Mouse (Mus musculus): ENCODE data around the gene Rprml. TPM values are rescaled to one million over a fixed set of nuclear protein-coding genes. Genes with fewer than 3 reads are reported as not detected.

The Rprml gene
- polyA plus RNA-seq, 1 experiment from 2014 or later = not detected

DNA sequence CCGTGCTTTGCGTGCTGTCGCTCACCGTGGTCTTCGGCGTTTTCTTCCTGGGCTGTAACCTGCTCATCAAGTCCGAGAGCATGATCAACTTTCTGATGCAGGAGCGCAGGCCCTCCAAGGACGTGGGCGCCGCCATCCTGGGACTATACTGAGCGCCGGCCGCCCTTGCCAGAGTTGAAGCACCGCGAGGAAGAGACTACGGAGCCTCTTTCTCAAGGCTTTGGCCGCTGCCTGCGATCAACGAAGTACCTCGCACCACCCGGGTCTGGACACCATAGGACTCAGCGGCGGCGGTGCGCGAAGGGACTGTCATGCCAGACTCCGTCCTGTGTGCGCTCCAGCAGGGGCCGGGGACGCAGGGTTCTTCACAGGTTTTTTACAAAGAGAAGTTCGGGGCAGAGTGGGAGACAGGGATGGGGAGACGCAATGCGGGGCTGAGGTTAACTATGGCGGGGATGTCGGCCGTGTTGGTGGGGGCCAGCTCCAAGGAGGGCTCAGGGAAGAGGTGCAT is 668 bp downstream of the Rprml start:
- no peaks in the 10 kb centered on the region for H3K9me3 ChIP-seq (ENCODE audit: control insufficient read depth, low read length)
- H3K36me3 ChIP-seq (ENCODE audit: control insufficient read depth, insufficient read depth, low read length) = no peaks in the 10 kb centered on the region
- peaks cover 82% of the 10 kb centered on the region for H3K27me3 ChIP-seq (ENCODE audit: control insufficient read depth, insufficient read depth, low read length)
- no peak overlapping the region for H3K9ac ChIP-seq (ENCODE audit: low read length)
- whole genome bisulfite sequencing = 2% methylated on average over 37 of the region's 37 CpGs
- ATAC-seq (ENCODE audit: insufficient number of reproducible peaks, insufficient read depth, low FRiP score, low read depth) = no peak
- H3K4me2 ChIP-seq (ENCODE audit: low read length) = peak overlapping the region; percentile 55
- no peak overlapping the region for H3K27ac ChIP-seq (replicated peaks in 1 of 2; ENCODE audit: control insufficient read depth in 1 of 2, insufficient read depth in 1 of 2, low read depth in 2 of 2, low read length in 2 of 2)
- H3K4me1 ChIP-seq (ENCODE audit: control insufficient read depth in 2 of 2, insufficient read depth in 2 of 2, low read length in 2 of 2) = peaks cover 5 to 9% of the 10 kb centered on the region in 2 experiments; a peak in 3 of 4 replicates
- peak overlapping the region; percentile 22 to 26 for H3K4me3 ChIP-seq (ENCODE audit: control insufficient read depth in 1 of 2, insufficient read depth in 1 of 2, low read depth in 1 of 2, low read length in 2 of 2)

- no peak overlapping the region for H3K4me3 ChIP-seq (ENCODE audit: control insufficient read depth in 1 of 2, insufficient read depth in 1 of 2, low read depth in 1 of 2, low read length in 2 of 2)
- no peak for ATAC-seq (ENCODE audit: insufficient number of reproducible peaks, insufficient read depth, low FRiP score, low read depth)
- H3K9me3 ChIP-seq (ENCODE audit: control insufficient read depth, low read length) = no peaks in the 10 kb centered on the region
- peaks cover 5 to 9% of the 10 kb centered on the region in 2 experiments; a peak in 3 of 4 replicates for H3K4me1 ChIP-seq (ENCODE audit: control insufficient read depth in 2 of 2, insufficient read depth in 2 of 2, low read length in 2 of 2)
- H3K36me3 ChIP-seq (ENCODE audit: control insufficient read depth, insufficient read depth, low read length) = no peaks in the 10 kb centered on the region
- no peak overlapping the region for H3K9ac ChIP-seq (ENCODE audit: low read length)
- no peak overlapping the region for H3K4me2 ChIP-seq (ENCODE audit: low read length)
- H3K27ac ChIP-seq (replicated peaks in 1 of 2; ENCODE audit: control insufficient read depth in 1 of 2, insufficient read depth in 1 of 2, low read depth in 2 of 2, low read length in 2 of 2) = no peak overlapping the region
- WGBS = 72% methylated on average over 6 of the region's 6 CpGs
- H3K27me3 ChIP-seq (ENCODE audit: control insufficient read depth, insufficient read depth, low read length) = peaks cover 95% of the 10 kb centered on the region
Observed at GRCm38 (mm10) chr11:103651426-103651825, 2.1 kb downstream of the Rprml start.

GRCm38 (mm10) chr11:103653359-103653965 is 4.1 kb downstream of the Rprml start:
- no peak overlapping the region for H3K9ac ChIP-seq (ENCODE audit: low read length)
- WGBS = 59% methylated on average over 10 of the region's 10 CpGs
- H3K9me3 ChIP-seq (ENCODE audit: control insufficient read depth, low read length) = no peaks in the 10 kb centered on the region
- peaks cover 5 to 9% of the 10 kb centered on the region in 2 experiments; a peak in 3 of 4 replicates for H3K4me1 ChIP-seq (ENCODE audit: control insufficient read depth in 2 of 2, insufficient read depth in 2 of 2, low read length in 2 of 2)
- no peak overlapping the region for H3K4me3 ChIP-seq (ENCODE audit: control insufficient read depth in 1 of 2, insufficient read depth in 1 of 2, low read depth in 1 of 2, low read length in 2 of 2)
- H3K27ac ChIP-seq (replicated peaks in 1 of 2; ENCODE audit: control insufficient read depth in 1 of 2, insufficient read depth in 1 of 2, low read depth in 2 of 2, low read length in 2 of 2) = no peak overlapping the region
- peaks cover 79% of the 10 kb centered on the region for H3K27me3 ChIP-seq (ENCODE audit: control insufficient read depth, insufficient read depth, low read length)
- H3K4me2 ChIP-seq (ENCODE audit: low read length) = no peak overlapping the region
- no peak for ATAC-seq (ENCODE audit: insufficient number of reproducible peaks, insufficient read depth, low FRiP score, low read depth)
- no peaks in the 10 kb centered on the region for H3K36me3 ChIP-seq (ENCODE audit: control insufficient read depth, insufficient read depth, low read length)

- H3K4me1 ChIP-seq (ENCODE audit: control insufficient read depth in 2 of 2, insufficient read depth in 2 of 2, low read length in 2 of 2) = no peaks in the 10 kb centered on the region
- peaks cover 48% of the 10 kb centered on the region for H3K27me3 ChIP-seq (ENCODE audit: control insufficient read depth, insufficient read depth, low read length)
- H3K4me2 ChIP-seq (ENCODE audit: low read length) = no peak overlapping the region
- ATAC-seq (ENCODE audit: insufficient number of reproducible peaks, insufficient read depth, low FRiP score, low read depth) = no peak
- no peak overlapping the region for H3K27ac ChIP-seq (replicated peaks in 1 of 2; ENCODE audit: control insufficient read depth in 1 of 2, insufficient read depth in 1 of 2, low read depth in 2 of 2, low read length in 2 of 2)
- no peak overlapping the region for H3K9ac ChIP-seq (ENCODE audit: low read length)
- no peaks in the 10 kb centered on the region for H3K9me3 ChIP-seq (ENCODE audit: control insufficient read depth, low read length)
- H3K36me3 ChIP-seq (ENCODE audit: control insufficient read depth, insufficient read depth, low read length) = no peaks in the 10 kb centered on the region
- WGBS = 9% methylated on average over 3 of the region's 3 CpGs
- no peak overlapping the region for H3K4me3 ChIP-seq (ENCODE audit: control insufficient read depth in 1 of 2, insufficient read depth in 1 of 2, low read depth in 1 of 2, low read length in 2 of 2)
Observed at GRCm38 (mm10) chr11:103656520-103656919, 7.2 kb downstream of the Rprml start.

GRCm38 (mm10) chr11:103658189-103658588 is 8.8 kb downstream of the Rprml start:
- Histone ChIP-seq H3K36me3 (ENCODE audit: control insufficient read depth, insufficient read depth, low read length) (no peaks in the 10 kb centered on the region), H3K27ac (replicated peaks in 1 of 2; ENCODE audit: control insufficient read depth in 1 of 2, insufficient read depth in 1 of 2, low read depth in 2 of 2, low read length in 2 of 2) (no peak overlapping the region), H3K9ac (ENCODE audit: low read length) (no peak overlapping the region), H3K4me1 (ENCODE audit: control insufficient read depth in 2 of 2, insufficient read depth in 2 of 2, low read length in 2 of 2) (no peaks in the 10 kb centered on the region), H3K9me3 (ENCODE audit: control insufficient read depth, low read length) (no peaks in the 10 kb centered on the region), H3K27me3 (ENCODE audit: control insufficient read depth, insufficient read depth, low read length) (peaks cover 31% of the 10 kb centered on the region), H3K4me3 (ENCODE audit: control insufficient read depth in 1 of 2, insufficient read depth in 1 of 2, low read depth in 1 of 2, low read length in 2 of 2) (no peak overlapping the region), H3K4me2 (ENCODE audit: low read length) (no peak overlapping the region)
- ATAC-seq (ENCODE audit: insufficient number of reproducible peaks, insufficient read depth, low FRiP score, low read depth) = no peak
- WGBS = 79% methylated on average over 7 of the region's 7 CpGs

- WGBS = 50% methylated on average over 4 of the region's 4 CpGs
- Histone ChIP-seq H3K4me1 (ENCODE audit: control insufficient read depth in 2 of 2, insufficient read depth in 2 of 2, low read length in 2 of 2) (peaks cover 0 to 2% of the 10 kb centered on the region in 2 experiments; a peak in 1 of 4 replicates), H3K27ac (replicated peaks in 1 of 2; ENCODE audit: control insufficient read depth in 1 of 2, insufficient read depth in 1 of 2, low read depth in 2 of 2, low read length in 2 of 2) (no peak overlapping the region), H3K9ac (ENCODE audit: low read length) (no peak overlapping the region), H3K4me2 (ENCODE audit: low read length) (no peak overlapping the region), H3K36me3 (ENCODE audit: control insufficient read depth, insufficient read depth, low read length) (no peaks in the 10 kb centered on the region), H3K4me3 (ENCODE audit: control insufficient read depth in 1 of 2, insufficient read depth in 1 of 2, low read depth in 1 of 2, low read length in 2 of 2) (no peak overlapping the region), H3K9me3 (ENCODE audit: control insufficient read depth, low read length) (no peaks in the 10 kb centered on the region), H3K27me3 (ENCODE audit: control insufficient read depth, insufficient read depth, low read length) (no peaks in the 10 kb centered on the region)
- ATAC-seq (ENCODE audit: insufficient number of reproducible peaks, insufficient read depth, low FRiP score, low read depth) = no peak
Observed at GRCm38 (mm10) chr11:103661863-103662262, 12.5 kb downstream of the Rprml start.

GRCm38 (mm10) chr11:103662546-103662945 is 13.2 kb downstream of the Rprml start:
- no peaks in the 10 kb centered on the region for H3K36me3 ChIP-seq (ENCODE audit: control insufficient read depth, insufficient read depth, low read length)
- 66% methylated on average over 5 of the region's 5 CpGs for WGBS
- no peak overlapping the region for H3K9ac ChIP-seq (ENCODE audit: low read length)
- no peaks in the 10 kb centered on the region for H3K27me3 ChIP-seq (ENCODE audit: control insufficient read depth, insufficient read depth, low read length)
- no peaks in the 10 kb centered on the region for H3K9me3 ChIP-seq (ENCODE audit: control insufficient read depth, low read length)
- H3K4me2 ChIP-seq (ENCODE audit: low read length) = no peak overlapping the region
- no peak for ATAC-seq (ENCODE audit: insufficient number of reproducible peaks, insufficient read depth, low FRiP score, low read depth)
- H3K4me1 ChIP-seq (ENCODE audit: control insufficient read depth in 2 of 2, insufficient read depth in 2 of 2, low read length in 2 of 2) = peaks cover 0 to 2% of the 10 kb centered on the region in 2 experiments; a peak in 1 of 4 replicates
- H3K27ac ChIP-seq (replicated peaks in 1 of 2; ENCODE audit: control insufficient read depth in 1 of 2, insufficient read depth in 1 of 2, low read depth in 2 of 2, low read length in 2 of 2) = no peak overlapping the region
- no peak overlapping the region for H3K4me3 ChIP-seq (ENCODE audit: control insufficient read depth in 1 of 2, insufficient read depth in 1 of 2, low read depth in 1 of 2, low read length in 2 of 2)

DNA sequence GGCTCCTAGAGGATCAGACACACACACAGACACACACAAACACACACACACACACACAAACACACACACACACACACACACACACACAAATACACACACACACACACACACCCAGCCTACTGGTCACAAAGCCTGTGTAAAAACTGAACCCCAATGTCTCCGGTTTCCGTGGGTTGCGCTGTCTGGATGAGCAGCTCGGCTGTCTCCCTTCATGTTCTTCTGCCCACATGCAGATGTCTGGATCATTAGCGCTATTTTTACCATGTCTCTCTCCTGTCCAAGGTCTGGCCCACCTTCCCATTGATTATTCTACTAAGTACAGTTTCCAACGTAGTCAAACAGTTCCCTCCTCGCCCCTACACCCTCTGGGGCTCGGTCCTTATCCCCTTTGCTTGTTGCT is 13.7 kb downstream of the Rprml start:
- WGBS = 80% methylated on average over 8 of the region's 8 CpGs
- Histone ChIP-seq H3K9ac (ENCODE audit: low read length) (no peak overlapping the region), H3K4me2 (ENCODE audit: low read length) (no peak overlapping the region), H3K4me1 (ENCODE audit: control insufficient read depth in 2 of 2, insufficient read depth in 2 of 2, low read length in 2 of 2) (peaks cover 0 to 2% of the 10 kb centered on the region in 2 experiments; a peak in 1 of 4 replicates), H3K9me3 (ENCODE audit: control insufficient read depth, low read length) (no peaks in the 10 kb centered on the region), H3K4me3 (ENCODE audit: control insufficient read depth in 1 of 2, insufficient read depth in 1 of 2, low read depth in 1 of 2, low read length in 2 of 2) (no peak overlapping the region), H3K36me3 (ENCODE audit: control insufficient read depth, insufficient read depth, low read length) (no peaks in the 10 kb centered on the region), H3K27ac (replicated peaks in 1 of 2; ENCODE audit: control insufficient read depth in 1 of 2, insufficient read depth in 1 of 2, low read depth in 2 of 2, low read length in 2 of 2) (no peak overlapping the region), H3K27me3 (ENCODE audit: control insufficient read depth, insufficient read depth, low read length) (no peaks in the 10 kb centered on the region)
- no peak for ATAC-seq (ENCODE audit: insufficient number of reproducible peaks, insufficient read depth, low FRiP score, low read depth)

Measured in heart, embryonic 14.5 days (tissue).